Mouse (Mus musculus) forebrain, embryonic 14.5 days (tissue): Measurements from ENCODE around the gene Vangl1. TPM values are rescaled to one million over a fixed set of nuclear protein-coding genes. Genes with fewer than 3 reads are reported as not detected.
A peak's percentile ranks its signal among the peaks of the same experiment; 100 is the strongest.
"Not testable (repeated sequence)": the region's sequence is repeated elsewhere in the genome, so short reads cannot be mapped to it uniquely, and the experiment has no call there.

Source experiments
- ATAC-seq: fragments of 200-750 bp; cut with Nextera tagmentation; 2 replicates; pipeline ENCODE4 v1.8.0; 2017; ENCODE audit warnings: mild to moderate bottlenecking, moderate library complexity
- DNase-seq: peaks from one replicate; pipeline ENCODE4 v3.0.0-alpha.2; 2015; ENCODE audit warnings: low spot score
- H3K27ac ChIP-seq: fragments of 300-500 bp; sonication (generic); 2 replicates; pipeline ENCODE4 v1.5.1; 2014; ENCODE audit warnings: low read depth, mild to moderate bottlenecking, control low read depth, low read length, moderate library complexity
- H3K27me3 ChIP-seq: fragments of 300-500 bp; sonication (generic); replicated peaks from 2 replicates; pipeline ENCODE4 v1.6.1; 2014; ENCODE audit warnings: low read length, control low read depth, mixed read lengths; ENCODE audit not compliant: control insufficient read depth, insufficient read depth
- H3K36me3 ChIP-seq: fragments of 300-500 bp; sonication (generic); 2 replicates; pipeline ENCODE4 v1.6.1; 2014; ENCODE audit warnings: low read length, control low read depth; ENCODE audit not compliant: control insufficient read depth, insufficient read depth
- H3K4me1 ChIP-seq: fragments of 300-500 bp; sonication (generic); 2 replicates; pipeline ENCODE4 v1.6.1; 2014; ENCODE audit warnings: antibody characterized with exemption, low read length, control low read depth; ENCODE audit not compliant: control insufficient read depth, insufficient read depth
- H3K4me2 ChIP-seq: fragments of 300-500 bp; sonication (generic); 2 replicates; pipeline ENCODE4 v1.6.1; 2014; ENCODE audit warnings: mild to moderate bottlenecking, control low read depth, low read length
- H3K4me3 ChIP-seq: fragments of 300-500 bp; sonication (generic); 2 replicates; pipeline ENCODE4 v1.5.1; 2014; ENCODE audit warnings: low read depth, low read length, control low read depth
- H3K9ac ChIP-seq: fragments of 300-500 bp; sonication (generic); 2 replicates; pipeline ENCODE4 v1.6.1; 2014; ENCODE audit warnings: mild to moderate bottlenecking, low read length, control low read depth, moderate library complexity
- H3K9me3 ChIP-seq: fragments of 300-500 bp; sonication (generic); replicated peaks from 2 replicates; pipeline ENCODE4 v1.6.1; 2016; ENCODE audit warnings: low read length, control low read depth, mixed read lengths; ENCODE audit not compliant: control insufficient read depth
- WGBS: fragments of 180-500 bp; shearing (Covaris S2); extraction: QIAGEN DNeasy Blood & Tissue Kit; methylation state at CpG from one replicate; pipeline ENCODE4 v1.1.7; 2014; 5-methylcytosine and 5-hydroxymethylcytosine counted together
- polyA plus RNA-seq: library from polyadenylated mRNA; unstranded; fragments of >200 nt; fragmentation: Nextera tagmentation; extraction: Ambion mirVana; gene quantifications from 2 replicates; pipeline ENCODE4 v1.2.1, GENCODE M21; 2014

Gene Vangl1
- polyA plus RNA-seq, 1 experiment from 2014 or later: 4.6 TPM

DNA sequence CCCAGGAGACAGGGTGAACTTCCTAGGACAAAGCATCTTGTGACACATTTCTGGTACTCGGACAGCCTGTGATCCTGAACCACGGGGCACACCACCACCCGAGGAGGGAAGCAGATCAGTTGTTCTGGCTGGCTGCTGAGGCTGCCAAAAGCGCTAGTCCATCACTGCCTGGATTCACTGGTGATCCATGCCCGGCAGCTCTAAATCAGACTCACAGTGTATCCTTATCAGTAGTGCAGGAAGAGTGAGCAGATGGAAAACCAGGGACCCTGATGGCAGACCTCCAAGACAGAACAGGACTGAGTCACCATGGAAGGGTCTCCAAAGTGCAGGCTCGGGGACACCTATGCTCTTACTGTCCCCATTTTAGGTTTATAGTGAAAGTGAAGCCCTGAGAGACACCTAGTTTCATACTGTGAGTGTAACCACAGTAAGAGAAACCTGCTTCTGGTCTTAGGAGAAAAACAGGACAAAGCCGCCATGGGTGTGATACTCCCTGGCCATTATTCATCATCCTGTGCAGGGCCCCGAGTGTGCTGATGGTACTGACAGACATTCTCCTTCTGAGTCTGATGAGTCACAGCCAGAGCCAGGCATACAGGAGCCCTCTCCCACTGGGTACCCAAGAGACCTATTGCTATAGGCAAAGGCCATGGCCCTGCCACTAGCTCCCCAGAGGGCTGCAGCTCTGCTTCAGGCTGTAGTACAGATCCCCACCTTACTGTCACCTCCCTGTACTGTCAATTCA, 30.2 kb downstream of the Vangl1 start:
- no peak overlapping the region for H3K27ac ChIP-seq
- no peaks in the 10 kb centered on the region for H3K9me3 ChIP-seq
- no peaks in the 10 kb centered on the region for H3K27me3 ChIP-seq
- H3K9ac ChIP-seq: no peak overlapping the region
- H3K4me1 ChIP-seq: peaks cover 6% of the 10 kb centered on the region
- ATAC-seq (no peak), DNase-seq (no peak)
- H3K4me3 ChIP-seq: no peak overlapping the region
- H3K4me2 ChIP-seq: no peak overlapping the region
- WGBS: 80% methylated on average over 8 of the region's 8 CpGs
- no peaks in the 10 kb centered on the region for H3K36me3 ChIP-seq

DNA sequence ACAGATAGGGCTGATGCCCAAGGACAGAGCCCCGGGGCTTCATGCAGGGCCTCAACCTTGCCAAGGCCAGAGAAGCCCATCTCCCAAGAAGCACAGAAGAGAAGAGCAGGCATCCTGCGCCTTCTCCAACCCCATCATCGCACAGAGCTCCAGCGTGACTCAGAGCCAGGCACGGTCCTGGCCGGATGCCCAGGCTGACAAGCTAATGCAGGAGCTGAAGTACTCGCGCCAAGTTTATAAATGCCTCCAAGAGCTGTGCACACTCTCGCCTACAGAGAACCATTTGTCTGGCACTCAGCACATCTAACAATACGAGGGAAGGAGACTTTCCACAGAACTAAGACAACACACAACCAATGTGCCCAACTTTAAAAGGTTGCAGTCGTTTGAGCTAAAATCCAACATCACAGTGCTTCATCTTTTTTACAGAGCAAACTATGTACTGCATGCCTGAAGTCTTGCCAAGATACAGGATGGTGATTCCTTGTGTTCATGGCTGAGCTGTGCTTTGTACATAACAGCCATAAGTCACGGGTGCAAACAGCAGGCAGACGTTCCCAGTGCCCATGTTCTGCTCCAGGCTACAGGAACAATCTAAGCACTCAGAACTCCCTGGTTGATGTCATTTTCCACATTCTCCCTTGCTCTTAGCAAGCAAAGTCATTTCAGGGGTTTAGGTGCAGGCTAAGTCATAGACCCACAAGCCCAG, 35.1 kb downstream of the Vangl1 start:
- no peak overlapping the region for H3K4me3 ChIP-seq
- no peak overlapping the region for H3K4me2 ChIP-seq
- H3K27ac ChIP-seq: peak overlapping the region; percentile 28; the same call in 1 of the 2 replicates
- no peaks in the 10 kb centered on the region for H3K27me3 ChIP-seq
- no peak overlapping the region for H3K9ac ChIP-seq
- 17% methylated on average over 13 of the region's 13 CpGs for WGBS
- no peaks in the 10 kb centered on the region for H3K36me3 ChIP-seq
- H3K4me1 ChIP-seq: peaks cover 18% of the 10 kb centered on the region
- ATAC-seq (peak; percentile 94), DNase-seq (peak; percentile 97)
- H3K9me3 ChIP-seq: no peaks in the 10 kb centered on the region

DNA sequence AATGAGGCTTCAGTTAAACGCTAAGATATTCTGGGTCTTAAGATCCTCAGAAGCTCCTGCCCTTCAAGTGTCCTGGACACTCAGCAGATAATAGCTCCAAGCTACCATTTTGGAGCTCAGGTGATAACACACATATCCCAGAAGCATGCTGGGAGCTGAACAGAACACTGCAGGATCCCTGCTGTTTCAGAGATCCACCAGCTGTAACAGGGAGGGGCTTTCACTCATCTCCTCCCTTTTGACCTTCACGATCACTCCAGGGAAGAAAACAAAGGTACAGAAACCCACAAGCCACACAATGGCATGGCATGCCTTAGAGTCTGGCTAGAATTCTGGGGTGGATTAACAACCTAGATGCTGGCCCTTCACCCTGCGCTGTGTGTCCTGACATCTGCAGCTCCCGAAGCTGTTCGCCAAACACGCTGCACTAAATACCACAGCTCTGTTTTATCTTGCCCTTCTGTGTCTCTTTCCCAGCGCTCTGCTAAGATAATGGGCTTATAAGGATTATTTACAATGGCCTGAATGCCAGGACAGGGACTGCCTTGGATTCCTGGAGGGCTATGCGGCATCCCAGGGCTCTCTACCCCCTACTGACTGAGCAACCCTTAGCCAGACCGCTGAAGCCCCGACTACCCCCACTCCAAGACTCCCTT, 36.8 kb downstream of the Vangl1 start:
- 9% methylated on average over 10 of the region's 10 CpGs for WGBS
- DNase-seq (peak; percentile 25), ATAC-seq (no peak)
- H3K4me1 ChIP-seq: peaks cover 18% of the 10 kb centered on the region
- H3K27ac ChIP-seq: no peak overlapping the region
- H3K27me3 ChIP-seq: no peaks in the 10 kb centered on the region
- no peaks in the 10 kb centered on the region for H3K36me3 ChIP-seq
- no peak overlapping the region for H3K4me2 ChIP-seq
- no peak overlapping the region for H3K4me3 ChIP-seq
- H3K9ac ChIP-seq: no peak overlapping the region
- no peaks in the 10 kb centered on the region for H3K9me3 ChIP-seq

DNA sequence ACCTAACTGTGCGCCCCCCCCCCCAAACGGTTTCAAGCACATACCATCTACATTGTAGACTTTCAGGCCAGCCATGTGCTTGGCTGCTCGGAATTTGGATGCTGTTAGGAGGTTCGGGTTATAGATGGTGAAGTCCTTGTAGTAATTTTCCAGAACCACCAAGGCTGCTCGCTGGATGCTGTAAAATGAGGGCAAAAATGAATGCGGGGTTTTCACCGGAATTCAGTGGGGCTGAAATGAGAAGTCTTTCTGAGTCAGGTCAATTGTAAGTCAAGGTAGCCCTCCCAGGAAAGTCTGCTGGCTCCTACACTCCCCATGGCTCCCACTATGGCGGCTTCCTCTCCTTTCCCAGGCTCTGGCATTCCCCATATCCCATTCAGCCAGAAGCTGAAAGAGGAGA, 37.7 kb downstream of the Vangl1 start:
- no peak for ATAC-seq
- no peak overlapping the region for H3K27ac ChIP-seq
- peaks cover 18% of the 10 kb centered on the region for H3K4me1 ChIP-seq
- no peak overlapping the region for H3K4me3 ChIP-seq
- no peaks in the 10 kb centered on the region for H3K36me3 ChIP-seq
- H3K9me3 ChIP-seq: no peaks in the 10 kb centered on the region
- H3K27me3 ChIP-seq: no peaks in the 10 kb centered on the region
- no peak for DNase-seq
- H3K4me2 ChIP-seq: no peak overlapping the region
- no peak overlapping the region for H3K9ac ChIP-seq
- WGBS: 81% methylated on average over 8 of the region's 8 CpGs

DNA sequence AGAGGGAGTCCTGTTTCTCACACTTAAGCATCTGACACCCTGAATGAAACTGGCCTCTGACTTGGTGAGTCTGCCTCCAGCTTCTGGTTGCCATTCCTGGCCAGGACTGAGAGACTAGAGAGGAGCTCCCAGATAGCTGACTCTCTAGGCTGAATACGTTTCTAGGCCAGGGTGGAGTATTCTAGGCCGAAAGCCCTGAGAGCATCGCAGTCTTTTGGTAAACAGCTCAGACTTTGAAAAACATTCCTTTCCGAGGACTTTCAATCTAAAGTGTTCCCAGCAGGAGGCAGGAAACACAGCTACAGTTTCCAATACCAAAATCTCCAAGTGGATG, 38.2 kb downstream of the Vangl1 start:
- H3K36me3 ChIP-seq: no peaks in the 10 kb centered on the region

DNA sequence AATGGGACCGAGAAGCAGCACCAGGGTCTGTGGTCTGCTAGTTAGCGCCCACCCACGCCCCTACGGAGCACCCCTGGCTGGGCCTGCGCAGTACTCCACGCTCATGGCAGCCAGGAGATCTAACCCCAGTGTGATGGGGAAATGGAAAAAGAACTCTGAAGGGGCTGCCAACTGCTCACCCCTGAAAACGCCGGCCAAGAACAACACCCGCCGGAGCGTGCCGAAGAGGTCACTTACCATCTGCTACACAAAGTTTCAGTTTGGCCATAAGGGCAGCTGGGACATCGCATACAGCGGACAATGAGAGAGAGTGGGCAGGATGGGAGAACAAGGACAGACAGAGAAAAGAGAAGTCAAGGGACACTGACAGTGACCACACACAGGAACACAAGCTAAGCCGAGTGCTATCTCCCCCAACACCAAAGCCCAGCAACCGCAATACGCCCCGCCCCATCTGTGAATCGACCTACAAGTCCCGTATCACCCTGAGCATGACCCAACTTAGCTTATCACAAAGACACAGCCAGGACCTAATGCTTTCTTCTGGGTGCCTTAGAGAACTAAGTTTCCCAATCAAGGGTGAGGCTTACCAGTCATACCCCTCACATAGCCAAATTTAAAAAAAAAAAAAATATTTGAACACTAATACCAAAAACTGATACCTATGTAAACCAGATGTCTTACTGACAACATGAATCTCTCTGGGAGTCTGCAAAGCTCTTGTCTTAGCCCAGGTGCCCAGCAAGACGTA, 38.8 kb downstream of the Vangl1 start:
- H3K36me3 ChIP-seq: no peaks in the 10 kb centered on the region
- H3K27me3 ChIP-seq: no peaks in the 10 kb centered on the region
- no peak overlapping the region for H3K4me3 ChIP-seq
- H3K27ac ChIP-seq: no peak overlapping the region
- no peaks in the 10 kb centered on the region for H3K9me3 ChIP-seq
- no peak overlapping the region for H3K4me2 ChIP-seq
- 90% methylated on average over 21 of the region's 21 CpGs for WGBS
- ATAC-seq (no peak), DNase-seq (no peak)
- H3K4me1 ChIP-seq: peaks cover 18% of the 10 kb centered on the region
- H3K9ac ChIP-seq: no peak overlapping the region

More for the DNA sequence above, 38.2 kb downstream of the Vangl1 start:
- peaks cover 18% of the 10 kb centered on the region for H3K4me1 ChIP-seq
- H3K9ac ChIP-seq: no peak overlapping the region
- no peaks in the 10 kb centered on the region for H3K9me3 ChIP-seq
- ATAC-seq (no peak), DNase-seq (no peak)
- H3K4me3 ChIP-seq: no peak overlapping the region
- WGBS: 68% methylated on average over 4 of the region's 4 CpGs
- no peak overlapping the region for H3K4me2 ChIP-seq
- no peaks in the 10 kb centered on the region for H3K27me3 ChIP-seq
- H3K27ac ChIP-seq: no peak overlapping the region

DNA sequence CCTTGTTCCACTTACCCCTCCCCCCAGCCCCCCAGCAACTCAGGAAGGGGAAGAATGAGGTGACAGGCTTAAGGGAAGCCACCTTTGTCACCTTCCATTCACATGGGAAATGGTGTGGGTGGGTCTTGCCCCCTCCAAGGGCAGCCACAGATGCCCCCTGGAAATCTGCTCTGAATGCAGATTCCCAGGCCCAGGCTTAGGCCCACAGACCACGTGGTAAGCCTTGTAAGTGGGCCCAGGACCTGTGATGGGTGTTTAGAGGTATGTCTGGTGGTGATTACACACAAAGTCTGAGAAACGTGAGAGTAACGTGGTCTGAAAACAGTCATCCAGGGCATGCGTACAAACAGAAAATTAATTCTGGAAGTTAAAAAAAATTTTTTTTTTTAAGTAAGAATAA, 39.6 kb downstream of the Vangl1 start:
- DNase-seq: no peak
- Histone ChIP-seq H3K36me3 (no peaks in the 10 kb centered on the region), H3K4me2 (no peak overlapping the region), H3K9me3 (no peaks in the 10 kb centered on the region), H3K4me3 (no peak overlapping the region), H3K27ac (no peak overlapping the region), H3K27me3 (no peaks in the 10 kb centered on the region), H3K9ac (no peak overlapping the region), H3K4me1 (peaks cover 17% of the 10 kb centered on the region)
- WGBS: 66% methylated on average over 4 of the region's 4 CpGs
- ATAC-seq: no peak

DNA sequence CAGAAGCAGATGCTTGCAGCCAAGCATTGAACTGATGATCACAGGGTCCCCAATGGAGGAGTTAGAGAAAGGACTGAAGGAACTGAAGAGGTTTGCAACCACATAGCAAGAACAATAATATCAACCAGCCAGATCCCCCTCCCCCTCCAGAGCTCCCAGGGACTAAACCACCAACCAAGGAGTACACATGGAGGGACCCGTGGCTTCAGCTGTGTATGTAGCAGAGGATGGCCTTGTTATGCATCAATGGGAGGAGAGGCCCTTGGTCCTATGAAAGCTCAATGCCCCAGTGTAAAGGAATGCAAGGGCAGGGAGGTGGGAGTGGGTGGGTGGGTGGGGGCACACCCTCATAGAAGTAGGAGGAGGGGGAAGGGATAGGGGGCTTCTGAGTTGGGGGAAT, 40.6 kb downstream of the Vangl1 start:
- not testable (repeated sequence) for H3K9me3 ChIP-seq, H3K27me3 ChIP-seq, ATAC-seq, H3K4me3 ChIP-seq, H3K4me2 ChIP-seq, H3K27ac ChIP-seq, H3K9ac ChIP-seq, DNase-seq, H3K36me3 ChIP-seq
- H3K4me1 ChIP-seq: peaks cover 16% of the 10 kb centered on the region; the same call in 1 of the 2 replicates
- 70% methylated on average over 1 of the region's 1 CpGs for WGBS
